Mouse (Mus musculus) layer of hippocampus, adult 18-20 months (tissue): ENCODE data around the gene Mmd. TPM values are rescaled to one million over a fixed set of nuclear protein-coding genes. Genes with fewer than 3 reads are reported as not detected.

ENCODE experiments used
- DNase-seq, 2 experiments: peaks; one replicate each; pipeline ENCODE4 v3.0.0; 2022; ENCODE audit warnings: low spot score in 2 of 2
- long read RNA-seq: library from polyadenylated mRNA; stranded (forward); transcript quantifications from one replicate; pipeline ENCODE4 v2.0.0, GENCODE M21; 2021
- total RNA-seq, 2 experiments: library from RNA; stranded (reverse); gene quantifications; 2 replicates each; pipeline ENCODE4 v1.2.3; 2021

Gene Mmd
- total RNA-seq = 100 to 1,000 TPM; 376 to 382 TPM
- long read RNA-seq, transcript Mmd-201 (7 exons, 2,677 nt) = major isoform, 353 of 427 reads
- long read RNA-seq, partial matches to known transcripts = 63 of 427 reads
- long read RNA-seq, other reads (novel, unspliced or antisense) = 11 of 427 reads

DNA sequence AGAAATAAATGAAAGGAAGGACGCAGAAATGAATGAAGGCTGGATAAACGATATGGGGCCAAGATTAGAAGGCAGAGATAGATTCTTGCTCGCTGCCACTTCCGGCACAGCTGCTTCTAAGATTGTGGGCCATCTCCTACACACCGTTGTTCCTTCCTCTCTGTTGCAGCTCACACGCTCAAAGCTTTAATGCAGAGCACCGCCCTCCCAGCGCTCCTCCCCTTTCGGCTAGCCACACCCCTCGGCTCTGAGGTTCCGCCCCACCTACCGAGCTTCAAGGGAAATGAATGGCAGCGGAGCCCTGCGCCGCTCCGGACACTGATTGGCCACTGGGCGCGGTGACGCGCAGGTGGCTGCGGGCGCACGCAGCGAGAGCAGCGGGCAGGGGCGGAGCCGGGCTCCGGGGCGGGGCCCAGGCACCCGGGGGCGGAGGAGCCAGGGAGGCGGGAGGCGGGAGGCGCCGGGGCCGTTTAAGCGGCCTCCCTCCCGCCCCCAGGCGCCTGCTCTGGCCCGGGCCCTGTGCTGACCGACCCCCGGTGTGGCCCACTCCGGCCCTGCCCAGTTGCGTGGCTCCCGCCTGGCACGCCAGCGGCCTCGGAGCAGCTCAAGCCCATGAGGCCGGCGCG lies at the start of gene Mmd:
Mmd (plus strand) TSS at position 432 of the 626 bp plus-strand sequence.
- peak; percentile 99 for DNase-seq

DNA sequence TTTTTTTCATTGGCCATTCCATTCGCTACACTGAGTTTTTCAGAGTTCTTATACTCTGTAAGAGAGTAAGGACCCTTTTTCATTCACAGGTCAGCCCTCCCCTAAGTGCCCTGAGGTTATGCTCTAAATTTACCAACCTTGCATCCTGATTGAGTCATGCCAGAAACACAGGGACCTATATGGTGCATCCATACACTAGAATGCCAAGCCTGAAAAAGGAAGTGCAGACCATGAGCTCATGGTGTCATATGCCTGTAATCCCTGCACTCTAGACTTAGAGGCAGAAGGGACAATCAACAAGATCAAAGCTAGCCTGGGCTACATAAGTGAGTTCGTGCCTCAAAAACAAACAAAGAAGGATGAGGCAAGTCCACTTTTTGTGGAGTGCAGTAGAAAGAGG lies 48.4 kb upstream of the Mmd start:
- no peak for DNase-seq

DNA sequence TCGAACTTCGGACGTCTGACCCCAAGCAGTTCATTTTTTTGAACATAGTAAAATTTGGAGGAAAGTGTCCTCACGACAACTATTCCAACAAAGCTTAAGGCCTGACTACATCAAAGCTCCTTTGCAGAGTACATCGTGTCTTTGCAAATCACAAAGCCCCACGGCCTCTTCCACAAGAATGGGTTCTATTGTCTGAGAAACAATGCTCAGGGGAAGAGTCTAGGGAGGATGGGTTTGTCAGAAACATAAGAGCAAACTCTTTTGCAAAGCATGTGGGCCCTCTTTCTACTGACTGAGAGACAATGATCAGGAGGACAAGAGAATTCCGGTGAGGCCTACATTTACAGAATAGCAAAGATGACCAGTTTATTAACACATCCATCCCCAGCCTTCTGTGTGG lies 35.0 kb upstream of the Mmd start:
- no peak for DNase-seq

DNA sequence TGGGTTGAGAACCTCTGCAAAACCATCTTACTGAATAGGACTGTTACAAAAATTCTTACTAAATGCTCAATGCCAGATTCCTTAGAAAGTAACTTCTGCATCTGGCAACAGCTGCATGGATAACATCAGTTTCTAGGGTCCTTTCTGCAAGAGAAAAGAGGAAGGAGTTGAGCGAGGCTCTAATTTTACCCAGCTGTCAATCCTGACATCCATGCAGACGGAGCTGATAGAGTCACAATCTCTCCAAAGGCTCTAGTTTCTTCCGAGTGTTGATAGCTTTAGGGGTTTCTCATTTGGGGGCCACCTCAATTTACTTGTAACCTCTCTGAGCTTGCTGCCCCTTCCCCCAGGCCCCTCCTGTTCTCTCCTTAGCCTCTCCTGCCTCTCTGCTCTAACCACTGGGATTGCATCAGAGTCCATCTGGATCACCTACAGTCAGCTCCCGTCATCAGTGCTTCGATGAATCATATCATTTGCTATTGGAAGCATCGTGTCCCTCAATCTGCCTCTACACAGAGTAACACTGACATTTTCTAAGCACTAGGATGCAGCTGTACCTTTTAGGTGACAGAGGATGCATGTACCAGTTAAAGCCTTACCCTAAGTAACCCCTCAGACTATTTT lies 29.1 kb upstream of the Mmd start:
- peak; percentile 46 to 69 for DNase-seq

DNA sequence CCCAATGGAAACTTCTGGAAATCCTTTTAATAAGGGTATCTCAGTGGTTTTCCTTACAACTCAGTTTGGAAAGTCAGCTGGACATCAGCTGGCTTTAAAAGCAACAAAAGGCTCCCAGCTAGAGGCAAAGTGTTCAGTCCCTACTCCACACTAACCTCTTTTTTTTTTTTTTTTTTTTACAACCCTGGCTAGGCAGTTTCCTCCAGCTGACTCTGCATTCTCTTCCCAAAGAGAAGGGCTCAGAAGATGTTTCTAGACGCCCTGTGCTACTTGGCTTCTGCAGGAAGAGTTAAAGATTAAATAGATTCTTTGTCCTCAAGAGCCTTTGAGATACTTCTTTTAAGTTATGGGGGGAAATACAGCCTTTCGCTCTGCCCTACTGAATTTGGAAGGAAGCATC lies 28.5 kb upstream of the Mmd start:
- DNase-seq = no peak

DNA sequence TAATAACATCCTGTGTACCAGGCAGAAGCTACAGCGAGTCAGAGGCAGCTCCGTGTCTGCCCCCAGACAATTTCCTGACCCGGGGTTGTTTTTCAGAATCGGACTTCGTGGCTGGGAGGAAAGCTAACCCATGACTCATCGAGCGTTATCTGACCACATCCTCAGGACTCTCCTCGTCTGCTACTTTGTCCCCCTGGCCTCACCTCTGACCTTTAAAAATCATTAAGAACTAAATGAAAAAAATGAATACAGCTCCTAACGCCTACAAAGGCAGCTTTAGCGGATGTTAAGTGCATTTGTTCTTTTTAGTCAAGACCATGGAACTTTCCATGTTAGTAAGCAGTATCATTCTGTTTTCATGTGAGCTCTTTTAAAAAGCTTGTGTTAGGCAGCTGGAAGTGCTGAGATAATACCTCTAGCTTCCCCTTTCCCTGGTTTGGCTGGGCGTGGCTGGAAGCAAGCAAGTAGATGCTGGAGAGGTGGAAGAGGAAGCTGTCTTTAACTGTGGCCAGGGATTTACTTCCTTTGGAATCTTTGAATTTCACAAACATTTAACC lies 24.3 kb upstream of the Mmd start:
- DNase-seq = no peak

DNA sequence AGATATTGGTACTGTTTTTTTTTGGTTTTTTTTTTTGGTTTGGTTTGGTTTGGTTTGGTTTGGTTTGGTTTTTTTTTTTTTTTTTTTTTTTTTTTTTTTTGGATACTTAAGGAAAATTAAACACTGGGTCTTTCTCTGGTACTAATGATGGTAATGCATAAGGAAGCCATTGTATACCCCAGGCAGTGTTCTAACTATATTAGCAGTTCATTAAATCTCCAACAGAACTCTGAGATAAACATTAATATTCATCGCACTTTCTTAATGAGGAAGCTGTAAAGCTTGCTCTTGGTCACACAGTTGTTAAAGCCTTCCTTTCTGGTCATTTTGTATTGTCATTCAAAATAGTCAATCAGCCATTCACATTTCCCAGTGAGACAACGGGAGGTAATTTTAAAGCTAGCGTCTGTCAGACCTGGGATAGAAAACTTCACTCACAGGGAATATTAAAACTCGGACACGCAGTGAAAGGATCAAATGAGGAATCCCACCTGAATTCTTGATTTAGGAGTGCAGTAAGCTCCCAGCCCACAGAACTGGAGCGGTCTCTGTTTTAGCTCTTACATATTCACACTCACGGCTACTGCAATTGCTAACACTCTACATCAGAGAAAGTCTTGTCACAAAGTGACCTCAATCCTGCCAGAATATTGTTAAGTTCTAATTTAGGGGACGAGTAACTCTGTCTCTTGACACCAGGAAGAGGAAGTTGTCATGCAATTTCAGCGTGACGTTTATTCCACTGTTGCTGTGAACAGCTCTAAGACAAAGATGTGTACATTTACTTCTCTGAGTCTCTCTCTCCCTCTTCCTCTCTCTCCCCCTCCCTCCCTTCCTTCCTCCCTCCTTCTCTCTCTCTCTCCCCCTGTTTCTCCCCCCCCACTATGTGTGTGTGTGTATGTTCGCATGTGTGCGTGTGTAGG lies 22.0 kb upstream of the Mmd start:
- no peak for DNase-seq

DNA sequence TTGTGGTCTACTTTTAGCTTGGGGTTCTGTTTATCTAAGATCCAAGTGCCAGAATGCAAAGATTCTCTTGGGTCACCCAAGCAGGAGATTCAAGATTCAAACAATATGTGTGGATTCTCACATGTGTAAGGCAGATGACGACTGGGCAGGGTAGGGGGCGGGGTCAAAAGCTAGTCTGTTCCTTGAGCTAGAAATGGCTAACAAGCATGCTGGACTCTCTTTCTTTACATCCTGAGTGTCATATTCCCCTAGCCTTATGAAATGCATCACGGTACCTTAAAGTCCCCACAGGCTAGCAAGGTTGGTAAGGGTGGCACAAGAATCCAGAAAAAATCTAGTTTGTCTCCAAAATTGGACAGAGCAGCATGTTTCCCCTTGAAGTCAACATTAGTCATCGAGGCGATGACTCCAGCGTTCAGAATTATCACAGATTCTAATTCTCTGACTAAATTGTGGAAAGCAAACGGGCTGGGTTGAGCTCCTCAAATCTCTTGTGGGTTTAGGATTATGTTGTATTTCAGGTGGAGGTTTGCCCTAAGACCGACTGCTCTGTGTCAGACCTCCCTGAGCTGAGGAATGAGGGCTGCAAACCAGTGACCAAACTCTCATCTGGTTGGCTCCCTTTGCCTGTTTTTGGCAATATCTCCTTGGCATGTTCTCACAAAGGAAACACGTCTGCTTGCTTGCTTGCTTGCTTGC lies 20.9 kb upstream of the Mmd start:
- DNase-seq = no peak

DNA sequence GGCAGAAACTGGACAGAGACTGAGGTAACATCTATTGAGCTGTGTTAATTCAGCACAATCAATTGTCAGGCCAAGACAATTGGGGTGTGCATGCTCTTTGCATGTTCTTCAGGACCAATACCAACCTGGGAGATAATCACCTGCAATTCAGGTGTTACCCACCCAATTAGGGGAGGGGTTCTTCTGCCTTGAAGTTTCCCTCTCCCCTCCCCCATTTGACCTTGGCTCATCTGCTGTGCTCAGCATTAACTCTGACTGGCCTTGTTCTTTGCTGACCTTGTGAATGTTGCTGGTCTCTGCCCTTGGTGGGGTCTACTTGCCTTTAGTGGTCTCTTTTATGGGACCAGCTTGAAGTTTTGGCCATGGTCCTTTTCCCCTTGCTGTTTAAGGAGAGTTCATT lies 19.5 kb upstream of the Mmd start:
- DNase-seq = no peak

DNA sequence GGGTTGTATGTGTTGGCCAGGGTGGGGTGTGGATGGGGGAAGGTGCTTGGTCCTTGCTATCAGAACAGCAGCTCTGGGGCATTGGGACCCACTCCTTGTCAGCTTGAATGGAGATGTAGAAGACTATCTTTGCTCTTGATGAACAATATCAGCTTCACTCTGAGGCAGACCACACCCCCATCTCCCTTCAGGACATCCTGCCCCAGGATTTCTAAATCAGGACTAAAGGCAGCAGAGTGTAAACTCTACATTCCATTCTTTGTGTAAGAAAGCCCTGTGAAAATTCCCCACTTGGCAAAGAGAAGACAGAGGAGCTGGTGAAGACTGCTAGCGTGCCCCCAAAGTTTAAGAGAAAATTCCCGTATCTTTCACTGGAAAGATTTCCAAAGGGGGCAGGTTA lies 18.6 kb upstream of the Mmd start:
- no peak for DNase-seq

DNA sequence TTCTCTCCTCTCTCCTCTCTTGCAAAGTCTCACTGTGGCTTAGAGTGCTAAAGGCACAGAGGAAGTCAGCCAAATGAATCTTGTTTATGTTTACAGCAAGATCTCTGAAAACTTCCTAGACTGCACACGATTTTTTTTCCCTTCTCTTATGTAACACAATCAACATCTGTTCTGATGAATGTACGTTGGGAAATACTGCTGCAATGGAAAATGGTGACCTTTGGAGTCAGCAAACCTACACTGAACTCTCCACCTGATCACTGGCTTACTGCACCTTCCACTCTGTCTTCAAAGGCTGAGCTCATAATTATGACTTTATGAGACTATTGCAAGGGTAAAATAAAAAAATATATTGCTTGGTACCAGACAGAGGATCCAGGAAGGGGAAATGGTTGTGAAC lies 17.6 kb upstream of the Mmd start:
- no peak for DNase-seq

DNA sequence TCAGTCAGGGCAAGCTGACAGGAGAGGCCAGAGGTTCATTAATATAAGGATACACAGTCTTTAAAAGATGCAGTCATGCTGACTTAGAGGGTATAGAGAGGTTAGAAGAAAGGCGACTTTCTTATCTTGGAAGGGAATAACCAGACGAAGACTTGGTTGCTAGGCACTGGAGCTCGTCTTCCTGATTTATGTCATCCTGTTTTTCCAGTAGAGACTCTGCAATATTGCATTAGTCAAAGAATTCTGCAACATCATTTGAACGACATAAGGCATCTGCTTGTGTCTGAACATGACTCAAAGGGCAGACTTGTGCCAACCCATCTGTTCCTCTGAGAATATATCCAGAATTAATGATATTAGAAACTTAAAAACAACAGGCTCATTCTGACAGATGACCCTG lies 16.6 kb upstream of the Mmd start:
- peak; percentile 35 to 89 for DNase-seq

DNA sequence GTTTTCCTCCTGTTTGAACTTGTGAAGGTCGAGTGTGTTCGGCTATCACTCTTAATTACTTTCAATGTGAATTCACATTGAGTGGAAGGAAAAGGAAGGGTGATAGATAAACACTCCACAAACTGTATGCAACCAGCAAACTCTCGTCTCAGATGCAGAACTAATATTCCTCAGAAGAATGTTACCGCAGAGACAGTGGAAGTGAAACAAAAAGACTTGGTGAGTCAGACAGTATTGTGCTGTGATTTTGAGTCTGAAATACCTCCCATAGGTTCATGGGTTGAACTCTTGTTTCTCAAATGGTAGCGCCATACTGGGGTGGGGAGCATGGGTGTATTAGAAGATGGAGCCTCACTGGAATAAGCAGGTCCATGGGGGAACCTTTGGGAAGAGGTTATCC lies 14.0 kb upstream of the Mmd start:
- no peak for DNase-seq

DNA sequence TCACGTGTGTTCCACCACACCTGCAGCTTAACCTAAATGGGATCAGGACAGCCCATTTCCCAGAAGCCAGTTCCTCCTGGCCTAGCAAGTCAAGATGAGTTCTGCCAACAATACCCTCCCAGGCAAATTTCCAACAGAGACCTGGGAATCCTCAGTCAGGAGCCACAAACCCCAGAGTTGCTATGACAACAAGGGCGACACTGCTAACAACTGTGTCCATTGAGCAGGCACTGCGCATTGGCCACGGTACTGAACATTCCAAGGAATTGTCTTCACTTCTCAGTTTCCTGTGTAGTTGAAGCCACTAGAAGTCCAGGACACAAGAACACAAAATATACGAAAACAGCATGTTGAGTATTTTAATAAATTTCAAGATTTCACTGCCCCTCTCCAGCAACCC lies 11.6 kb upstream of the Mmd start:
- no peak for DNase-seq

DNA sequence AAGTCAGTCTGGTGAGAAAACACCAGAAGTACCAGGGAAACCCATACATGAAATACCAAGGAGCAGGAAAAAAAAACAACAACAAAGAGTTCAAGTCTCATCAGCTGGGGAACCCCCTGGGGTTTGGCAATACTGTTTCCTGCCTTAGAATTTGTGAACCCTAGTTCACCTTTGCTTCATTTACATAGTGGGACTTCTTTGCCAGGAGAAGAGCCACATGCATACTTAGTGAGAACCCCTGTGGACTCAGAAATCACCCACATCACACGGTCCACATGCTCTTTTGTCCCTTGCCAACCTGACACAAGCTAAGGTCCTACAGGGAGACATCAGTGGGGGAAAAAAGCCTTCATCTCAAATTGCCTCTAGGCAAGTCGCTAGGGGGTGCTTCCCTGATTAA lies 10.6 kb upstream of the Mmd start:
- DNase-seq = no peak

DNA sequence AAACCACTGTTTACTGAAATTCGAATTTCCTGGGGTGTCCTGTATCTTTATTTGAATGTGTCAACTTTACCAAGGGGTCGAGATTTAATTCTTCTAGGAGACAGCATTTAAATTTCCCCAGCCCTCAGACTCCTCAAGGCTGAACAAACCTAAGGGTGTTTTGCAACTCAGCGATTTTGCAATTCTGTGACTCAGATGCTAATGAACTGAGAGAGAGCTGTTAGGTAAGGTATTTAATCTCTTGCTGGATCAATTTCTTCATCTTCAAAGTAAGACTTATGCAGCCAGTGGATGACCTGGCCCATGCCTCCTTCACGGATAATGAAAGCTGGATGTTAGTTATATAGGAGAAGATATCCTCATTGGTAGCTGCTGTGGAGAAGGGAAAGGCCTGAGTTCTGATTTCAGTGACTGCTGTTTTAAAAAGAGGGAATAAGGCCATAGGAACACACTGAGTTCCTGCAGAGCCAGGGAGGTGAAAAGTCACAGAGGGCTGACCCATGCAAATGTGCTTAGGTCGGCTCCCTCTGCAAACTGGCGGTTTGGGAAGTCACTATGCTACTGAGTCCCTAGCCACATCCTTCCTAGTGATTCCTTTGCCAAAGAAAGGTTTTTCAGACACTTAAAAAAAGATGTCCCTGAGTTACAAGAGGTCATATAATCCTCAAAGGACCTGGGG lies 8.5 kb upstream of the Mmd start:
- no peak for DNase-seq

DNA sequence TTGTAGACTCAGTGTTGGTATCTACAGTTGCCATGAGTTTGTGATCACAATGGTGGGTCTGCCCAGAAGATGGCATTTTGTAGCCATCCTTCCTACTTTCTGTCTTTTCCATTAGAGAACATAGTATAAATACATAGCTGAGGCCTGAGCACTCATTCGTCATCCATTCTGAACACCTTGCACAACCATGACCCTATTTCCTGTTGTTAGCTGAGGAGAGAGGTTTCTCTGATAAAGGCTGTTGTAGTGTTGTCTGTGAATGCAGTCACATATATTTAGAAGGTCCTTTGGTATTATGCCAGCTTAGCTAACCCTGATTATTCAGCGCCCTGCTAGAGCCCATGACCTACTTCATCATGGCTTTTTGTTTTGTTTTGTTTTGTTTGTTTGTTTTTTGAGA lies 7.4 kb upstream of the Mmd start:
- no peak for DNase-seq

DNA sequence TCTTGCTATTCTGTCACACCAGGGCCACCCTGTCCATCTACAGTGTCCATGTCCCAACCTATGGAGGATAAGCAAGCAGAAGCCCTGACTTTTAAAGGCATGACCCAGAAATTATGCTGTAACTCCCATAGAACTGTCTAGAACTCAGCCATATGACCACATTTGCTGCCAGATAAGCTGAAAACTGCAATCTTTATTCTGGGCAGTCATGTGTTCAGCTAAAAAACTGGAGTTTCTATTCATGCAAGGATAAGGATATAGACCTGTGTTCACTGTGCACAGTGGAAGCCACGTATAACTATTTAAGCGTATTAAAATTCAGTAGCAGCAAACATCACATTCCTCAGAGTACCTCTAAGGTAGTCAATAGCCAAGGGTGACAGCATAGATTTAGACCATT lies 6.0 kb upstream of the Mmd start:
- no peak for DNase-seq

DNA sequence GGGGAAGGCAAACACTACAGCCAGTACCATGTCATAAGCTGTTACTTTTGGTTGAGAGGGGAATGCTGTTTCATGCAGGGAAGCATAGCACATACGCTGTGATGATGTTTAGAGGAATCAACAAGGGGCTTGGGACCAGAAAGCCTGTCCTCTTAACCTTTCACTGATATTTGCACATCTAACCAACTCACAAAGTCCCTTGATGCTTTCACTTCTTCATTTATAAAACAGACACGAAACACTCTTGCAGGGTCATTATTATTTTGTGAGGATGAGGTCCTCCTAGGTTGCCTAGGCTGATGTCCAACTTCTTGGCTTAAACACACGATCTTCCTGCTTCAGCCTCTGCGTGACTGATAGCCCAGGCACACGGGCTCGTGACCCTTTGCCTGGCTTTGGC lies 3.6 kb upstream of the Mmd start:
- no peak for DNase-seq

DNA sequence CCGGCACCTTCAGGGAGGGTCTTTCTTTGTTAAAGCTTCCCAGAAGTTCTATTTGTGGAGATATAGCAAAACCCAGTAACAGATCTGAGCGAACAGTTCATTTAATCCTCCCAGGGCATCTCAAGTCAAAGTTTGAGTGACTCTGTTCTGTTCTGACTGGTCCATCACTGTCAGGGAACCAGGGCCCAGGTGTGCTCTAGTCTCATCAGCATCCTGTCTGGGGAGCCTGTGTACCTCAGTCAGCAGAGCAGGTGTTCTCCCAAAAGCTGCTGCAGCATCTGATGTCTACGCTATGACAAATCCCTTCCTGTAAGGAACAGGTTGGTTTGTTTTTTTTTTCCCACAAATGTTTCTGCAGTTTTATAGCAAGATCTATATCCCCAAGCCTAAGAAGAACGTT lies 2.6 kb upstream of the Mmd start:
- DNase-seq = no peak

DNA sequence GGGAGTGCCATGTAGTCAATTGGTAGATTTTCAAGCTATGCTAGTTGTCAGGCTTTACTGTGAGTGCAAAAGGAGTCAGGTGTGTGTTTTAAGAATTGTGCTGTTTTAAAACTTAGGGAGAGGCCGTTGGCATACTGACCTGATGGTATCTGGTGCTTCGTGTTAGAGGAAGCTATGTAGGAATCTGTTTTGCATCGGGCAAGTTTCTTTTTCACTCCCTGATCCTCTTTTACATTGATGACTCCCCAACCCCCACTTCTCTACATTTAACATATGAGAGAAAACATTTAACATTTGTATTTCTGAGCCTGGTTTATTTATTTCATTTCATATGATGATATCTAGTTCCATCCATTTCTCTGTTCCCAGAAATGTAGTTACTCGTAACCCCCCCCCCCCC lies 1.5 kb upstream of the Mmd start:
- no peak for DNase-seq
